Mouse (Mus musculus) CH12.LX (cell line): ENCODE measurements around the gene Gm4131.

Experiments used
- CHD1 ChIP-seq: IDR thresholded peaks from 2 replicates; pipeline ENCODE4 v1.6.1; 2012; ENCODE audit warnings: low read depth, low read length, improper control_type of control experiment, inconsistent platforms
- CTCF ChIP-seq, 2 experiments: IDR thresholded peaks in 1 of 2; conservative IDR thresholded peaks in 1 of 2; 2 replicates each; pipeline ENCODE4 v1.5.1; 2011 to 2012; ENCODE audit warnings: low read depth in 2 of 2, low read length in 2 of 2, improper control_type of control experiment in 1 of 2, inconsistent platforms in 1 of 2, mild to moderate bottlenecking in 1 of 2, moderate library complexity in 1 of 2
- GABPA ChIP-seq: IDR thresholded peaks from 2 replicates; pipeline ENCODE4 v1.6.1; 2012; ENCODE audit warnings: low read depth, low read length, improper control_type of control experiment, inconsistent platforms; ENCODE audit not compliant: insufficient replicate concordance
- JUND ChIP-seq: conservative IDR thresholded peaks from 2 replicates; pipeline ENCODE4 v1.6.1; 2011; ENCODE audit warnings: low read depth, low read length, improper control_type of control experiment
- MAZ ChIP-seq: IDR thresholded peaks from 2 replicates; pipeline ENCODE4 v1.6.1; 2012; ENCODE audit warnings: low read depth, mild to moderate bottlenecking, inconsistent platforms, low read length, improper control_type of control experiment, moderate library complexity
- POLR2A ChIP-seq: IDR thresholded peaks from 2 replicates; pipeline ENCODE4 v1.6.1; 2011; ENCODE audit warnings: low read depth, mild to moderate bottlenecking, improper control_type of control experiment, low read length
- POLR2AphosphoS2 ChIP-seq: IDR thresholded peaks from 2 replicates; pipeline ENCODE4 v1.6.1; 2011; ENCODE audit warnings: low read depth, low read length, improper control_type of control experiment
- RCOR1 ChIP-seq: conservative IDR thresholded peaks from 2 replicates; pipeline ENCODE4 v1.6.1; 2012; ENCODE audit warnings: low read depth, mild to moderate bottlenecking, inconsistent platforms, low read length, improper control_type of control experiment
- SIN3A ChIP-seq: IDR thresholded peaks from 2 replicates; pipeline ENCODE4 v1.6.1; 2012; ENCODE audit warnings: low read length, improper control_type of control experiment, inconsistent platforms
- UBTF ChIP-seq: IDR thresholded peaks from 2 replicates; pipeline ENCODE4 v1.6.1; 2012; ENCODE audit warnings: low read depth, mild to moderate bottlenecking, inconsistent platforms, low read length, improper control_type of control experiment, moderate library complexity
- USF1 ChIP-seq: IDR thresholded peaks from 2 replicates; pipeline ENCODE4 v1.6.1; 2014; ENCODE audit warnings: low read depth, mild to moderate bottlenecking, inconsistent platforms, low read length, improper control_type of control experiment
- USF2 ChIP-seq: conservative IDR thresholded peaks from 2 replicates; pipeline ENCODE4 v1.6.1; 2011; ENCODE audit warnings: low read depth, low read length, improper control_type of control experiment
- ZMIZ1 ChIP-seq: IDR thresholded peaks from 2 replicates; pipeline ENCODE4 v1.6.1; 2012; ENCODE audit warnings: low read depth, mild to moderate bottlenecking, inconsistent platforms, low read length, improper control_type of control experiment

- TF ChIP-seq JUND = no peak
- no peak for TF ChIP-seq CTCF (conservative IDR thresholded peaks at IDR 0.05 in 1 of 2, IDR thresholded peaks at IDR 0.05 in 1 of 2; ENCODE audit: low read depth in 2 of 2, low read length in 2 of 2)
- TF ChIP-seq POLR2AphosphoS2 = no peak
- no peak for TF ChIP-seq RCOR1
- TF ChIP-seq USF2 = no peak
- no peak for TF ChIP-seq SIN3A
- TF ChIP-seq ZMIZ1 = no peak
- no peak for TF ChIP-seq POLR2A
- no peak for TF ChIP-seq USF1
- TF ChIP-seq UBTF = no peak
- no peak for TF ChIP-seq CHD1
- no peak for TF ChIP-seq GABPA
- TF ChIP-seq MAZ = no peak
These were observed 150.0 kb downstream of the Gm4131 start for GRCm38 (mm10) chr14:62416742-62417134.
